Mouse (Mus musculus) thymus, postnatal 0 days (tissue): Measurements from ENCODE around the gene Klk8. TPM values are rescaled to one million over a fixed set of nuclear protein-coding genes. Genes with fewer than 3 reads are reported as not detected.

Experiments
- DNase-seq: peaks from one replicate; pipeline ENCODE4 v3.0.0-alpha.2; 2015; ENCODE audit warnings: low spot score
- polyA plus RNA-seq: library from polyadenylated mRNA; unstranded; fragments of >200 nt; fragmentation: Nextera tagmentation; extraction: Ambion mirVana; gene quantifications from 2 replicates; pipeline ENCODE4 v1.2.1, GENCODE M21; 2015

Klk8 gene
- polyA plus RNA-seq, result 37.9 and 44.9 TPM in 2 replicates

GRCm38 (mm10) chr7:43797333-43797769, at the start of gene Klk8:
Klk8 (plus strand) TSS chr7:43797577.
- DNase-seq, result peak; percentile 29

GRCm38 (mm10) chr7:43747788-43748187, 49.6 kb upstream of the Klk8 start:
- no peak for DNase-seq

- DNase-seq, result no peak
Measured at GRCm38 (mm10) chr7:43752806-43753205, 44.6 kb upstream of the Klk8 start.

DNA sequence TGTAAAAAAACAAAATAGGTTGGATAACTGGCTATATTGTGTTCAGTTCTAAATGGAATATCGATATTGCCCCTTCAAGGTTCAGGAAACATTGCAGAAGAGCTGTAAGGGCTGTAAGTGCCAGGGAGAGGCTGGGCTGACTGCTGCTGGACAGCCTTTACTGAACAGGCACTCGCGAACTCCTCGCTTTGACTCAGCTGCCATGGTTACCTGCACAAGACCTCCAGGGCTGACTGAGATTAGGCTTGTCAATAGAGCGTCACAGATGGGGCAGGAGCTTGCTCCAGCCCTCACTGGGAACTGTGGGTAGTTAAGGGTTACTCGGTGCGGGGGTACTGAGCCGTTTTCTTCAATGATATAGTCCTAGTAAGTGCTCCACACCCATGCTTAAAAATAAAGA, 30.9 kb upstream of the Klk8 start:
- DNase-seq, result no peak

DNA sequence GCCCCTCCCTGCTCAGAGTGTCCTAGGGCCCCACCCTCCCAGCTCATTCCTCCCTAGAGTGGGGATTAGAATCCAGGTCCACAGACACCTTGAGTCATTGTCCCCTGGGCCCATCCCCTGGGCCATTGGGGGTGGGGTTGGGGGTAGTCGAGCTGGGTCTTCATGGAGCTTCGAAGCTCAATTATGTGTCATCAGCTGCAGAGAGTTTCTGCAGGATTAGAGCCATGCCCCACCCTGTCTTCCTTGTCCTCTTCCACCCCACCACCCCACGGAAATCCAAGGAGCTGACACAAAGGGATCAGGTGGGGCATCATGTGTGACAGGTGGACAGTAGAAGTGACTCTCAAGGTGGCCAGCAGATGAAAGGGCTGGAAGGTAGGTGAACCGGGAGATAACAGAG, 28.8 kb upstream of the Klk8 start, which contains the start of gene Klk12:
TSS of gene Klk12 (plus strand) at position 301 of the 400 bp plus-strand sequence.
- DNase-seq, result no peak

DNA sequence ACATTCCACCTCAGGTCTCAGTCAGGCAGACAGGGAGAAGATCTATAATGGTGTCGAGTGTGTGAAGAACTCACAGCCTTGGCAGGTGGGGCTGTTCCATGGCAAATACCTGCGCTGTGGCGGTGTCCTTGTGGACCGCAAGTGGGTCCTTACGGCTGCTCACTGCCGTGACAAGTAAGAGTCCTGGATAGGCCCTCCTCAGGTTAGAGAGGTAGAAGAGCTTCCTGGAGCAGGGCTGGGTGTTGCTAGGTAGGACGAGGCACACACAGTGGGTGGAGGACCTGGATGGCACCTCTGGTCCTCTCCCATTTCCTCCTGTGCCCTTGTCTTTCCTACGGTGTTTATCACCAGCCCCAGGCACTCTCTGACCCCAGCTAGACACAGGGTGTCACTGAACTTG, 27.7 kb upstream of the Klk8 start:
- no peak for DNase-seq

GRCm38 (mm10) chr7:43770701-43771100, 26.7 kb upstream of the Klk8 start:
- no peak for DNase-seq

DNA sequence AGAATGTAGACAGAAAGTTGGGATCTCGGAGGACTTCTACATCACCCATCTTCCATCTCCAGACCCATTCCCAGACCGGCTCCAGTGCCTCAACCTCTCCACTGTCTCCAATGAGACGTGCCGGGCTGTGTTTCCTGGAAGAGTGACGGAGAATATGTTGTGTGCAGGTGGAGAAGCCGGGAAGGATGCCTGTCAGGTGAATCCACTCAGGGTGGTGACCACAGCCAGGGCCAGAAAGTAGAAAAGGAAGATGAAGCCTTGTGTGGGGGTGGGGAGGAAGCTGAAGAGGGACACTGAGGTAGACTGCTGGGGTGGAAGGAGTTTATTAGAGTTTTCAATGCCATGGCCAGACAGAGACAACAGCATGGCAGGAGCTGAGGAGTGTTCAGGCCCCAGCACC, 25.5 kb upstream of the Klk8 start:
- no peak for DNase-seq

- no peak for DNase-seq
Measured at GRCm38 (mm10) chr7:43772901-43773300, 24.5 kb upstream of the Klk8 start.

- no peak for DNase-seq
Measured at GRCm38 (mm10) chr7:43774364-43774763, 23.0 kb upstream of the Klk8 start, which contains the start of gene Klk11. Klk11 (plus strand) TSS chr7:43774604.

GRCm38 (mm10) chr7:43774802-43775201, 22.6 kb upstream of the Klk8 start:
- DNase-seq, result no peak

GRCm38 (mm10) chr7:43775311-43776057, 21.9 kb upstream of the Klk8 start:
- no peak for DNase-seq

- DNase-seq, result no peak
Measured at GRCm38 (mm10) chr7:43776506-43776905, 20.9 kb upstream of the Klk8 start.

GRCm38 (mm10) chr7:43777423-43777822, 20.0 kb upstream of the Klk8 start:
- no peak for DNase-seq

DNA sequence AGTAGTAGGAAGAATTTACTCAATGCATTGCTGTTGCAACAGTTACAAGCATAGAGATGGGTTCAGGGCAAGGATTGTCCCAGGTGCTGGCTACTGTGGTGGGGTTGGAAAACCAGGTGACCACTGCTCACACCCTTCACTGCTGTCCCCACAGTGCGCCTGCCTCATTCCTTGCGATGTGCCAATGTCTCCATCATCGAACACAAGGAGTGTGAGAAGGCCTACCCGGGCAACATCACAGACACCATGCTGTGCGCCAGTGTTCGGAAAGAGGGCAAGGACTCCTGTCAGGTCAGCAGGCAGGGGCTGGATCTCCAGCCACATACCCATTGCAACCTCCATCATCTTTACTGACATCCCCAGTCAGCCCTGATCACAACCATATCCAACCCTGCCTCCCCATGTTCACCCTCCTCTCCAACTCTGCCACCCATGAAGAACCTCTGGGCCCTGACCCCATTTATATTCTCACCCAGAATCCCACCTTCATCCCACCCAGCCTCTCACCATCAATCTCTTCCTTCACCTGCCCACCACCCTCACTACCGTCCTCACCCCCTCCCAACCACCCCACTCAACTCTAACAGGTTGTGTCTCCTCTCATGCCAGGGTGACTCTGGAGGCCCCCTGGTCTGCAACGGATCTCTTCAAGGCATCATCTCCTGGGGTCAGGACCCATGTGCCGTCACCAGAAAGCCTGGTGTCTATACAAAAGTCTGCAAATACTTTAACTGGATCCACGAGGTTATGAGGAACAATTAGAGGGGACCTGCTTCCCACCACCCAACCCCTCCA, 19.0 kb upstream of the Klk8 start:
- DNase-seq, result no peak

DNA sequence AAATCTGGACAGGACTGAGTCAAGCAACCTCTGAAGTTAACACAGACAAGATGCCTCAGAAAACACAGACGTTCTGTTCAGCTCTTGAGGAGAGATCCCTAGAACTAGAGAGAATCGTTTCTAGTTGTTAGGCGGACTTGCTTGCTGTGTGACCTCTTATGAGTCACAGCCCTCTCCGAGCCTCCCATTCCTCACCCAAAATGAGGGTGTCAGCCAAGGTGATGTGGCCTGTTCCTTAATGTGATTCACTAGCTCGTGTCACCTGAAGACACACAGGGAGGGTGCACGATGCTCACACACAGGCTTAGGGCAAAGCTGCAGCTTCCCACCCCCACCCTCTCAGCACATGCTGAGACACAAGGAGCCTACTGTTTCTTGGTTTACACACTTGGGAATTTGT, 17.1 kb upstream of the Klk8 start:
- DNase-seq, result no peak

- DNase-seq, result no peak
Measured at GRCm38 (mm10) chr7:43780746-43781145, 16.6 kb upstream of the Klk8 start, which contains the start of gene Klk10. Klk10 (plus strand) TSS chr7:43781035.

DNA sequence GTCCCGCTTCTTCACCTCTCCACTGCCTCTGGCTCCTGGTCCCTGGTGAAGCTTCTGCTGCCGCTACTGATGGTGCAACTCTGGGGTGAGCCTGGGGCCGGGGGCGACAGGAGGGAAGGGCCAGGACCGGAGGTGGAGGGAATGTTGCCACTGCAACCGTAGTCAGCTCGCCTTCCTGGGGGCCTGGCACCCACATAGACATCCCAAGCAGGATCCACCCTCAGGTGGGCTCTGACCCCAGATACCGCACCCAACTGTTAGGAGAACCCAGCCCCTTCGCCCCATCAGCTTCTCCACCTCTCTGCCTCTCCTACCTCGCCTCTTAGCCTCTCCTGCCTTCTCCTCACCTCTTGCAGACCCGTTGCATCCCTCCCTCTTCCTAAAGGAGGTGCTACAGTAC, 15.8 kb upstream of the Klk8 start:
- DNase-seq, result no peak

DNA sequence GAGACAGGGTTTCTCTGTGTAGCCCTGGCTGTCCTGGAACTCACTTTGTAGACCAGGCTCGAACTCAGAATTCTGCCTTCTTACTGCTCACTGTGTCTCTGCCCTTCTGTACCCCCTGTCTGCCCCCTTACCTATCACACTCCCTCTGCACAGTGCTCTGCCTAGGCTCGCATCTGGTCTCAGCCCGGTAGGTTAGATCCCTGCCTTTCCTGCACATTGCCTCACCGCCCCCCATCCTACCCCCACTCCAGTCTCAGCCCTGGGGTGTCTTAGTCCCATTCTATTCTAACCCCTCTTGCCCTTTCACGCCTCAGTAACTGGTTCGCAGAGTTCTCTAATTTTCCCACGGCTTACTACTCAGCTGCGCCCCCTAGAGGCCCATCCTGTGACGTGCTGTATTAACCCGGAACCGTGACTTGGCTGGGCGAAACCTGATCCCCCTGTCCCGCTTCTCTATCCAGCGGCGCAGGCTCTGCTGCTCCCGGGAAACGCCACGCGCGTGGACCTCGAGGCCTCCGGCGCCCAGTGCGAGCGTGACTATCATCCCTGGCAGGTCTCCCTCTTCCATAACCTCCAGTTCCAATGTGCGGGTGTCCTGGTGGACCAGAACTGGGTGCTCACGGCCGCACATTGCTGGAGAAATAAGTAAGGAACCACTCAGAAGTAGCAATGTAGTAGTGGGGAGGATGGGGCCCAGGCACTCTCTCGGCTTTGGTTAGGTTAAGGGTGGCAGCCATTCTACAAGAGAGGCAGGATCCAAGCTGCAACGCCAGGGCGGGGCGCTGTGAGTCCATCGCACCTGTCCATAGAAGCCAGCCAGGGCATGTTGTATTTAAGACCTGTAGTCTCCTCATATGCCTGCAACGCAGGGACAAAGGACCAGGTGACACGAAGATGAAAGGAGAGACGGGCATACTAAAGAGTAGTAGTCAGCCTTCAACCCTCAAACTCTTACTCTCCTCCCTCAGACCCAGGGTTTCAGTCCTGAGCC, 14.8 kb upstream of the Klk8 start:
- DNase-seq, result peak; percentile 68

DNA sequence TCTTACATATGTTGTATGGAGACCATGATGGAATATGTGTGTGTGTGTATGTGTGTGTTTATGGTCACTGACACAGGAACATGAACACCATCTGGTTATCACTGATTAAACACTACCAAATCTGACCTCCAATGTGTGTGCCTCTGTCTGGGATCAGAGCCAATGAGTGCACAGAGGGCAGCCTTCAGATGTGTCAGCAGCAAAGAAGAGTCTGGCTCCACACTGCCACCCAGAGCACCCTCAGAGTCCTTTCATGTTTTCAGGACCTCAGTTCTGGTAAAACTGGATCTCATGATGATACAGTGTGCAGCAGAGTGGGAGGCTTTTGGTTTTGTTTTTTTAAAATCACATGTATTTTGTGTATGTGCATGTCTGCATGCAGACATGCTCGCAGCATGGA, 12.1 kb upstream of the Klk8 start:
- no peak for DNase-seq

GRCm38 (mm10) chr7:43788096-43788495, 9.3 kb upstream of the Klk8 start:
- DNase-seq, result no peak
